Mouse (Mus musculus): ENCODE results near the gene Mcmbp. TPM values are rescaled to one million over a fixed set of nuclear protein-coding genes. Genes with fewer than 3 reads are reported as not detected.

The Mcmbp gene
- total RNA-seq, 1 experiment: 61.3 TPM

DNA sequence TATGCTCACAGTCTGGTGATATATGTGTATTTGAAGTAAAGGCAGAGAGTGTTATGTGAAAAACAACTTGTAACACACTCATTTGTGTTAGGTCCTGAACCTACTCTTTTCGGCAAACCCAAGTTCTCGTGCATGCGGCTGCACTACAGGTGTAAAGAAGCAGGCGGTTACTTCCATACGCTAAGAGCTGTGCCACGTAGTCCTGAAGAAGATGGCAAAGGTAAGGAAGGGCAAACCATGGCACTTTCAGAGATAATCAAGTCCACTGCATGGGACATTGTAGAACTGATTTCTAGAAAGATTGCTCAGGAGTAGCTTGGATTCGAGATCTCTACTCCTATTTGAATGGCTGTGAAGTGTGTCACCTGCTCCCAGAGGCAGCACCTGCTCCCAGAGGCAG lies 48.1 kb downstream of the Mcmbp start:
- Histone ChIP-seq H3K27ac (ENCODE audit: insufficient read depth, low read depth, low read length, poor library complexity, severe bottlenecking) (no peak overlapping the region), H3K4me1 (ENCODE audit: control insufficient read depth in 2 of 2, insufficient read depth in 2 of 2, low read length in 2 of 2, poor library complexity in 1 of 2) (no peaks in the 10 kb centered on the region), H3K9ac (ENCODE audit: insufficient read depth, low read depth, low read length, poor library complexity, severe bottlenecking) (no peak overlapping the region), H3K36me3 (ENCODE audit: control insufficient read depth, insufficient read depth, low read length, poor library complexity, severe bottlenecking) (peaks cover 19% of the 10 kb centered on the region), H3K4me3 (ENCODE audit: insufficient read depth in 1 of 2, low read depth in 1 of 2, low read length in 2 of 2, poor library complexity in 1 of 2, severe bottlenecking in 1 of 2) (no peak overlapping the region), H3K9me3 (ENCODE audit: control insufficient read depth, insufficient read depth, low read depth, low read length) (no peaks in the 10 kb centered on the region)
- in situ Hi-C loops (cut with MboI; ENCODE audit: low sequenced_read_pairs in 2 of 2, unreplicated experiment in 2 of 2): loop anchor here (10.0 to 25.0 kb wide), 2 partner anchors 280 to 317 kb away; partner anchors contain the start of gene Rgs10 (in 1 of the 2)
- no peak for TF ChIP-seq CHD2 (IDR thresholded peaks at IDR 0.05; ENCODE audit: low read depth, low read length)
- TF ChIP-seq ZNF384 (IDR thresholded peaks at IDR 0.05; ENCODE audit: low read depth, low read length): no peak
- TF ChIP-seq ZC3H11A (IDR thresholded peaks at IDR 0.05; ENCODE audit: borderline replicate concordance, low read depth, low read length): no peak
- TF ChIP-seq HCFC1 (IDR thresholded peaks at IDR 0.05; ENCODE audit: borderline replicate concordance, insufficient read depth, low read length): no peak
- no peak for DNase-seq (ENCODE audit: low read depth, low spot score)

- in situ Hi-C loops (cut with MboI; ENCODE audit: low sequenced_read_pairs in 2 of 2, unreplicated experiment in 2 of 2): loop anchor here (10.0 to 25.0 kb wide), 2 partner anchors 278 to 316 kb away; partner anchors contain the start of gene Rgs10 (in 1 of the 2)
- no peaks in the 10 kb centered on the region for H3K4me1 ChIP-seq (ENCODE audit: control insufficient read depth in 2 of 2, insufficient read depth in 2 of 2, low read length in 2 of 2, poor library complexity in 1 of 2)
- H3K4me3 ChIP-seq (ENCODE audit: insufficient read depth in 1 of 2, low read depth in 1 of 2, low read length in 2 of 2, poor library complexity in 1 of 2, severe bottlenecking in 1 of 2): no peak overlapping the region
- DNase-seq (ENCODE audit: low read depth, low spot score): no peak
- peaks cover 18% of the 10 kb centered on the region for H3K36me3 ChIP-seq (ENCODE audit: control insufficient read depth, insufficient read depth, low read length, poor library complexity, severe bottlenecking)
- no peak overlapping the region for H3K27ac ChIP-seq (ENCODE audit: insufficient read depth, low read depth, low read length, poor library complexity, severe bottlenecking)
- no peak for TF ChIP-seq CHD2 (IDR thresholded peaks at IDR 0.05; ENCODE audit: low read depth, low read length)
- no peak overlapping the region for H3K9ac ChIP-seq (ENCODE audit: insufficient read depth, low read depth, low read length, poor library complexity, severe bottlenecking)
- H3K9me3 ChIP-seq (ENCODE audit: control insufficient read depth, insufficient read depth, low read depth, low read length): no peaks in the 10 kb centered on the region
Measured at GRCm38 (mm10) chr7:128690796-128691195, 49.5 kb downstream of the Mcmbp start.

- no peaks in the 10 kb centered on the region for H3K4me1 ChIP-seq (ENCODE audit: control insufficient read depth in 2 of 2, insufficient read depth in 2 of 2, low read length in 2 of 2, poor library complexity in 1 of 2)
- H3K4me3 ChIP-seq (ENCODE audit: insufficient read depth in 1 of 2, low read depth in 1 of 2, low read length in 2 of 2, poor library complexity in 1 of 2, severe bottlenecking in 1 of 2): no peak overlapping the region
- peak; percentile 55 for DNase-seq (ENCODE audit: low read depth, low spot score)
- in situ Hi-C loops (cut with MboI; ENCODE audit: low sequenced_read_pairs in 2 of 2, unreplicated experiment in 2 of 2): loop anchor here (10.0 to 25.0 kb wide), 2 partner anchors 278 to 315 kb away; partner anchors contain the start of gene Rgs10 (in 1 of the 2)
- no peak for TF ChIP-seq ZNF384 (IDR thresholded peaks at IDR 0.05; ENCODE audit: low read depth, low read length)
- TF ChIP-seq ZC3H11A (IDR thresholded peaks at IDR 0.05; ENCODE audit: borderline replicate concordance, low read depth, low read length): peak; percentile 60; the same call in 1 of the 2 replicates
- no peak overlapping the region for H3K9ac ChIP-seq (ENCODE audit: insufficient read depth, low read depth, low read length, poor library complexity, severe bottlenecking)
- H3K9me3 ChIP-seq (ENCODE audit: control insufficient read depth, insufficient read depth, low read depth, low read length): no peaks in the 10 kb centered on the region
- peaks cover 16% of the 10 kb centered on the region for H3K36me3 ChIP-seq (ENCODE audit: control insufficient read depth, insufficient read depth, low read length, poor library complexity, severe bottlenecking)
- no peak overlapping the region for H3K27ac ChIP-seq (ENCODE audit: insufficient read depth, low read depth, low read length, poor library complexity, severe bottlenecking)
Measured at GRCm38 (mm10) chr7:128690070-128690469, 50.2 kb downstream of the Mcmbp start.

DNA sequence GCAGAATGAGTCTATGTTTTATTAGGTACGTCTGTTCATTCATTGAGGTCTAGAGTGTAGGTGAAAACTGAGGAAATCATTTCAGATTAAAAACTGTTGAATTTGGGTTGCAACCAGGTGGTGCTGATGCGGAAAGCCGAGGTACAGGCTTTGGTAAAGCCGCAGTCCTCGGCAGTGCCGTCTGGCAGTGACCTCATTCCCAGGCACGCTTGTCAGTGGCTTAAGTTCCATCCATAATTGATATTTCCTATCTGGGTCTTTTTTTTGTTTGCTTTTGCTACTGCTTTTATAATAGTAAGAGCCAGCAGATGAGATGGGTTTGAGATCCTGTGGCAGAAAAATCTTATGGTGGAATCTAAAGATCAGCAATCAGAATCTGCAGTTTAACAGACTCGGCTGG lies 50.9 kb downstream of the Mcmbp start:
- in situ Hi-C loops (cut with MboI; ENCODE audit: low sequenced_read_pairs in 2 of 2, unreplicated experiment in 2 of 2): loop anchor here (10.0 to 25.0 kb wide), 2 partner anchors 215 to 277 kb away; partner anchors contain the start of gene Rgs10 (in 1 of the 2)
- DNase-seq (ENCODE audit: low read depth, low spot score): no peak
- H3K9me3 ChIP-seq (ENCODE audit: control insufficient read depth, insufficient read depth, low read depth, low read length): no peaks in the 10 kb centered on the region
- H3K4me3 ChIP-seq (ENCODE audit: insufficient read depth in 1 of 2, low read depth in 1 of 2, low read length in 2 of 2, poor library complexity in 1 of 2, severe bottlenecking in 1 of 2): no peak overlapping the region
- TF ChIP-seq HCFC1 (IDR thresholded peaks at IDR 0.05; ENCODE audit: borderline replicate concordance, insufficient read depth, low read length) (no peak), ZNF384 (IDR thresholded peaks at IDR 0.05; ENCODE audit: low read depth, low read length) (no peak), CHD2 (IDR thresholded peaks at IDR 0.05; ENCODE audit: low read depth, low read length) (no peak), MAFK (IDR thresholded peaks at IDR 0.05; ENCODE audit: insufficient read depth, low read depth, low read length) (no peak)
- H3K36me3 ChIP-seq (ENCODE audit: control insufficient read depth, insufficient read depth, low read length, poor library complexity, severe bottlenecking): peaks cover 9% of the 10 kb centered on the region; the same call in 1 of the 2 replicates
- H3K4me1 ChIP-seq (ENCODE audit: control insufficient read depth in 2 of 2, insufficient read depth in 2 of 2, low read length in 2 of 2, poor library complexity in 1 of 2): no peaks in the 10 kb centered on the region
- H3K27ac ChIP-seq (ENCODE audit: insufficient read depth, low read depth, low read length, poor library complexity, severe bottlenecking): no peak overlapping the region
- no peak overlapping the region for H3K9ac ChIP-seq (ENCODE audit: insufficient read depth, low read depth, low read length, poor library complexity, severe bottlenecking)

DNA sequence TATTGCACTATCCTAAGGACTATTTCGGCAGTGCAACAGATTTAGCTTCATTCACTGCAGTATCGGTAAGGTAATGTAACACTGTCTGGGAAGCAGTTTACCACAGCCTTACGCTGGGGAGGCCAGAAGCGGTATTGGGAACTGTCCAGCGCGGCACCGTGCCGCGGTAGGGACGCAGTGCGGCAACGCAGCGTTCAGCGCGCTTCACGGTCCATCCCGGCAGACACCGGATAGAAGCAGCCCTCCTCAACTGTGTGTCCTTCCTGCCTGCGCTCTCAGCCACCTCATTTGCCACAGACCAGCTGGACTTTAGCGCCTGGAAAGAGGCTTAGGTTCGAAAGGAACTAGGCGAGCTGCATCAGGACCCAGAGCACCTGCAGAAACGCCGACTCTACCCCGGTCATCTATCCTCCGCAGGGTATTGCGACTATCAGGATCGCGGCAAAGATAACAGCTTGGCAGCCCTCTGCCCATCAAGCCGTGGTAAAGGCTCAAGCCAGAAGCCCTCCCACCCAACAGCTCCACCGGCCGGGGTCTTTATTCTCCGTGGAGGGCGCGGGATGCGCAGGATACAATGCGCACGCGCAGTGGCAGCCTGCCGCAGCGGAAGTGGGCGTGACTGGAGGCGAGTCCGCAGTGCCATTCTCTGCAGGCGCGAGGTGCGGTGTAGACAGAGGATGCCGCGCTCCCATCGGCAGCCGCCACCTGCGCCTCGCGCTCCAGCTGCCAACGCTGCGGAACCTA lies 52.3 kb downstream of the Mcmbp start:
- in situ Hi-C loops (cut with MboI; ENCODE audit: low sequenced_read_pairs in 2 of 2, unreplicated experiment in 2 of 2): loop anchor here (10.0 to 25.0 kb wide), 2 partner anchors 213 to 276 kb away; partner anchors contain the start of gene Rgs10 (in 1 of the 2)
- TF ChIP-seq CHD2 (IDR thresholded peaks at IDR 0.05; ENCODE audit: low read depth, low read length): no peak
- 0 out of 2 replicates have a peak, but pooled peaks have one; percentile 28 for TF ChIP-seq HCFC1 (IDR thresholded peaks at IDR 0.05; ENCODE audit: borderline replicate concordance, insufficient read depth, low read length)
- H3K4me1 ChIP-seq (ENCODE audit: control insufficient read depth in 2 of 2, insufficient read depth in 2 of 2, low read length in 2 of 2, poor library complexity in 1 of 2): no peaks in the 10 kb centered on the region
- no peak overlapping the region for H3K27ac ChIP-seq (ENCODE audit: insufficient read depth, low read depth, low read length, poor library complexity, severe bottlenecking)
- DNase-seq (ENCODE audit: low read depth, low spot score): peak; percentile 42
- H3K9ac ChIP-seq (ENCODE audit: insufficient read depth, low read depth, low read length, poor library complexity, severe bottlenecking): no peak overlapping the region
- H3K36me3 ChIP-seq (ENCODE audit: control insufficient read depth, insufficient read depth, low read length, poor library complexity, severe bottlenecking): peaks cover 7% of the 10 kb centered on the region; the same call in 1 of the 2 replicates
- no peaks in the 10 kb centered on the region for H3K9me3 ChIP-seq (ENCODE audit: control insufficient read depth, insufficient read depth, low read depth, low read length)
- H3K4me3 ChIP-seq (ENCODE audit: insufficient read depth in 1 of 2, low read depth in 1 of 2, low read length in 2 of 2, poor library complexity in 1 of 2, severe bottlenecking in 1 of 2): peak overlapping the region; percentile 68 to 82

All from ES-E14 (cell line).